Mouse (Mus musculus) E14TG2a.4 (cell line): ENCODE measurements around the gene Gm27179.
"Not testable (repeated sequence)": the region's sequence is repeated elsewhere in the genome, so short reads cannot be mapped to it uniquely, and the experiment has no call there.

Source experiments
- CTCF ChIP-seq: conservative IDR thresholded peaks from 2 replicates; pipeline ENCODE4 v1.5.1; 2014; ENCODE audit warnings: low read length
- NANOG ChIP-seq: IDR thresholded peaks from 2 replicates; pipeline ENCODE4 v1.6.1; 2014; ENCODE audit warnings: borderline replicate concordance, low read length, mixed read lengths
- POU5F1 ChIP-seq: IDR thresholded peaks from 2 replicates; pipeline ENCODE4 v1.6.1; 2014; ENCODE audit warnings: low read length, borderline replicate concordance

DNA sequence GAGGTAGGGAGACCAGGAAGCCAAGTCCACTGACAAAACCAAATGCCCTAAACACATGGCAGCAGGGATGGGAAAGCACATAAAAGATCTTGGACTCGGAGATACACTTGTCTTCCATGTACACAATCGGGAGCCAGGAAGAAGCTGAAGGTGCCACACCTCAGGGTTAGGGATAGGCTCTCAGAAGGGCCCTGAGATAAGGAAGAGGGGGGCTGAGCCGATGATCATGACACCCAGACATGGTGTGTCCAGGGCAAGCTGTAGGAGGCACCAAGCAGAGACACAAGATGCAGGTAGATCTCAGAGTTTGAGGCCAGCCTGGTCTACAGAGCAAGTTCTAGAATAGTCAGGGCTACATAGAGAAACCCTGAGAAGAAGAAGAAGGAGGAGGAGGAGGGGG lies 17.8 kb downstream of the Gm27179 start:
- not testable (repeated sequence) for TF ChIP-seq CTCF, POU5F1, NANOG
